Mouse (Mus musculus) layer of hippocampus, adult 8-10 months (tissue): ENCODE measurements around the gene Adtrp. TPM values are rescaled to one million over a fixed set of nuclear protein-coding genes. Genes with fewer than 3 reads are reported as not detected.

Experiments used
- DNase-seq, 2 experiments: peaks; one replicate each; pipeline ENCODE4 v3.0.0; 2022; ENCODE audit warnings: low spot score in 2 of 2
- total RNA-seq, 4 experiments: library from RNA; stranded (reverse); gene quantifications; 2 replicates each; pipeline ENCODE4 v1.2.4; 2022

Adtrp gene
- total RNA-seq, 4 experiments from 2014 or later = 0.82 to 0.87 TPM; not detected in 2

- no peak for DNase-seq
Measured at GRCm38 (mm10) chr13:41784889-41785701, 62.4 kb downstream of the Adtrp start.

GRCm38 (mm10) chr13:41780296-41780695 lies 67.2 kb downstream of the Adtrp start:
- DNase-seq = no peak

GRCm38 (mm10) chr13:41779603-41780180 lies 67.8 kb downstream of the Adtrp start:
- DNase-seq = no peak

- no peak for DNase-seq
Measured at GRCm38 (mm10) chr13:41773812-41774376, 73.6 kb downstream of the Adtrp start.

GRCm38 (mm10) chr13:41771061-41771460 lies 76.4 kb downstream of the Adtrp start:
- no peak for DNase-seq

GRCm38 (mm10) chr13:41767941-41768340 lies 79.5 kb downstream of the Adtrp start:
- no peak for DNase-seq

GRCm38 (mm10) chr13:41761986-41762385 lies 85.5 kb downstream of the Adtrp start:
- DNase-seq = no peak

- DNase-seq = no peak
Measured at GRCm38 (mm10) chr13:41760484-41760883, 87.0 kb downstream of the Adtrp start.

- peak in 1 of 2 experiments; percentile 33 for DNase-seq
Measured at GRCm38 (mm10) chr13:41758550-41759465, 88.7 kb downstream of the Adtrp start.

- no peak for DNase-seq
Measured at GRCm38 (mm10) chr13:41753114-41753513, 94.4 kb downstream of the Adtrp start.

- DNase-seq = no peak
Measured at GRCm38 (mm10) chr13:41750481-41750880, 97.0 kb downstream of the Adtrp start.

- DNase-seq = peak; percentile 58 to 76
Measured at GRCm38 (mm10) chr13:41748866-41749265, 98.6 kb downstream of the Adtrp start.

- DNase-seq = no peak
Measured at GRCm38 (mm10) chr13:41747691-41748090, 99.8 kb downstream of the Adtrp start.

GRCm38 (mm10) chr13:41746971-41747615 lies 100.4 kb downstream of the Adtrp start:
- peak in 1 of 2 experiments; percentile 18 for DNase-seq

- DNase-seq = no peak
Measured at GRCm38 (mm10) chr13:41740456-41741085, 106.9 kb downstream of the Adtrp start.

- DNase-seq = peak; percentile 48 to 63
Measured at GRCm38 (mm10) chr13:41737628-41738309, 109.7 kb downstream of the Adtrp start.

GRCm38 (mm10) chr13:41729660-41730059 lies 117.8 kb downstream of the Adtrp start:
- DNase-seq = no peak

- no peak for DNase-seq
Measured at GRCm38 (mm10) chr13:41727803-41728202, 119.7 kb downstream of the Adtrp start.

- no peak for DNase-seq
Measured at GRCm38 (mm10) chr13:41719331-41719730, 128.2 kb downstream of the Adtrp start.

GRCm38 (mm10) chr13:41718051-41718450 lies 129.4 kb downstream of the Adtrp start:
- DNase-seq = peak in 1 of 2 experiments; percentile 8
